Mouse (Mus musculus): ENCODE data around the gene Dse.

GRCm38 (mm10) chr10:34236569-34236968, 29.1 kb upstream of the Dse start:
- no peak for TF ChIP-seq CTCF (IDR thresholded peaks at IDR 0.05; ENCODE audit: low read depth)
- no peak for TF ChIP-seq EP300 (optimal IDR thresholded peaks at IDR 0.05)
